Mouse (Mus musculus) G1E (cell line): Measurements from ENCODE around the gene AI481877. TPM values are rescaled to one million over a fixed set of nuclear protein-coding genes. Genes with fewer than 3 reads are reported as not detected.

Experiments used
- ATAC-seq: 2 replicates; pipeline ENCODE4 v1.8.0; 2016; ENCODE audit warnings: mild to moderate bottlenecking; ENCODE audit not compliant: insufficient number of reproducible peaks, poor library complexity, low FRiP score, severe bottlenecking; ENCODE audit errors: extremely low read depth
- DNase-seq: peaks from one replicate; pipeline ENCODE4 v3.0.0; 2012; ENCODE audit warnings: low spot score
- H3K27me3 ChIP-seq: 2 replicates; pipeline ENCODE4 v1.6.1; 2012; ENCODE audit warnings: mild to moderate bottlenecking, low read length, inconsistent platforms; ENCODE audit not compliant: insufficient read depth
- H3K36me3 ChIP-seq: replicated peaks from 2 replicates; pipeline ENCODE3; 2012; ENCODE audit warnings: mild to moderate bottlenecking, inconsistent platforms
- H3K4me1 ChIP-seq: 2 replicates; pipeline ENCODE4 v1.6.1; 2012; ENCODE audit warnings: low read depth, low read length, inconsistent platforms, mixed read lengths; ENCODE audit not compliant: insufficient read depth
- H3K4me3 ChIP-seq: 2 replicates; pipeline ENCODE4 v1.5.1; 2012; ENCODE audit warnings: low read depth, mild to moderate bottlenecking, inconsistent platforms, low read length, moderate library complexity, mixed read lengths
- H3K9me3 ChIP-seq: replicated peaks from 2 replicates; pipeline ENCODE4 v1.6.1; 2012; ENCODE audit warnings: inconsistent platforms
- CTCF ChIP-seq: IDR thresholded peaks from 2 replicates; pipeline ENCODE4 v1.5.1; 2012; ENCODE audit warnings: low read depth, low read length, inconsistent platforms, mixed read lengths
- GATA1 ChIP-seq: IDR thresholded peaks from 2 replicates; pipeline ENCODE4 v1.6.1; 2012; ENCODE audit warnings: borderline replicate concordance, low read length, inconsistent platforms, mixed read lengths
- GATA2 ChIP-seq: IDR thresholded peaks from 2 replicates; pipeline ENCODE4 v1.6.1; 2012; ENCODE audit warnings: low read depth, low read length, inconsistent platforms, borderline replicate concordance
- POLR2AphosphoS5 ChIP-seq: IDR thresholded peaks from 2 replicates; pipeline ENCODE4 v1.6.1; 2012; ENCODE audit warnings: low read depth, low read length, inconsistent platforms; ENCODE audit not compliant: insufficient replicate concordance
- TAL1 ChIP-seq: conservative IDR thresholded peaks from 2 replicates; pipeline ENCODE4 v1.6.1; 2012; ENCODE audit warnings: low read depth, low read length, inconsistent platforms, mixed read lengths
- polyA plus RNA-seq: library from polyadenylated mRNA; stranded (reverse); fragments of >175 nt; gene quantifications from 2 replicates; pipeline ENCODE4 v1.2.3, GENCODE M21; 2012
- total RNA-seq, 2 experiments: library from RNA; stranded (forward) in 1 of 2; stranded (reverse) in 1 of 2; fragments of 200-1000 nt in 1 of 2; fragments of >200 nt in 1 of 2; fragmentation: Nextera tagmentation in 1 of 2; gene quantifications; 2 replicates each; pipeline ENCODE4 v1.2.3; 2014 to 2017

AI481877 gene
- total and polyA plus RNA-seq, 3 experiments, result 0.05 to 0.68 TPM; not detected in 1

GRCm38 (mm10) chr4:59107886-59108285, 30.9 kb downstream of the AI481877 start:
- Histone ChIP-seq H3K36me3 (no peaks in the 10 kb centered on the region), H3K4me3 (no peak overlapping the region), H3K9me3 (no peaks in the 10 kb centered on the region), H3K27me3 (no peaks in the 10 kb centered on the region), H3K4me1 (0 out of 2 replicates have a peak, but pooled peaks cover 2% of the 10 kb centered on the region)
- ATAC-seq (no peak), DNase-seq (no peak)
- TF ChIP-seq POLR2AphosphoS5 (no peak), GATA2 (no peak)

GRCm38 (mm10) chr4:59106661-59107060, 32.1 kb downstream of the AI481877 start:
- Histone ChIP-seq H3K9me3 (no peaks in the 10 kb centered on the region), H3K27me3 (no peaks in the 10 kb centered on the region)
- TF ChIP-seq GATA1 (no peak), POLR2AphosphoS5 (no peak), CTCF (no peak), TAL1 (no peak), GATA2 (no peak)

GRCm38 (mm10) chr4:59104166-59104565, 34.6 kb downstream of the AI481877 start:
- TF ChIP-seq POLR2AphosphoS5 (no peak), GATA1 (no peak), CTCF (no peak), GATA2 (no peak), TAL1 (no peak)
- H3K27me3 ChIP-seq, result no peaks in the 10 kb centered on the region
- H3K4me1 ChIP-seq, result peaks cover 7% of the 10 kb centered on the region; the same call in 1 of the 2 replicates
- no peak for ATAC-seq
- no peaks in the 10 kb centered on the region for H3K9me3 ChIP-seq
- H3K4me3 ChIP-seq, result no peak overlapping the region
- H3K36me3 ChIP-seq, result no peaks in the 10 kb centered on the region
- no peak for DNase-seq

More at GRCm38 (mm10) chr4:59106661-59107060, 32.1 kb downstream of the AI481877 start:
- Histone ChIP-seq H3K4me3 (no peak overlapping the region), H3K4me1 (0 out of 2 replicates have a peak, but pooled peaks cover 2% of the 10 kb centered on the region), H3K36me3 (no peaks in the 10 kb centered on the region)
- ATAC-seq, result no peak
- no peak for DNase-seq

DNA sequence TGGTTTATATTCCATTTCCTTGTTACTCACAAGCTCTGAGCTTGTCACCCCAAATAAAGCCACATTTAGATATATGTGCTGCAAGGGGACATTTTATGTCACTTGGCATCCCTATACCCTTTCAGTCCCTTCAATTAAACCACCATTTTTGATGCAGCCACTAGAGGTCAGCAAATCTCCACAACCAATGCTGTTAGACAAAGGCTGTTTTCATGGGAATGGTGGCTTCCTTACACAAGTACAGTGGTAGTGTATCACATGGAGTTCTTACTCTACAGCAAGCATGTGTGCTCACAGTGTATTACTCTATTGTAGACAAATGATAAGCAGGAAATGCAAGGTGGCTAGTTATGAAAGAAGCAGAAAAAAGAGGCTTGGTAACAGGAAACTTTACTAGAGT, 42.4 kb downstream of the AI481877 start:
- H3K9me3 ChIP-seq, result no peaks in the 10 kb centered on the region
- ATAC-seq, result peak; percentile 34

DNA sequence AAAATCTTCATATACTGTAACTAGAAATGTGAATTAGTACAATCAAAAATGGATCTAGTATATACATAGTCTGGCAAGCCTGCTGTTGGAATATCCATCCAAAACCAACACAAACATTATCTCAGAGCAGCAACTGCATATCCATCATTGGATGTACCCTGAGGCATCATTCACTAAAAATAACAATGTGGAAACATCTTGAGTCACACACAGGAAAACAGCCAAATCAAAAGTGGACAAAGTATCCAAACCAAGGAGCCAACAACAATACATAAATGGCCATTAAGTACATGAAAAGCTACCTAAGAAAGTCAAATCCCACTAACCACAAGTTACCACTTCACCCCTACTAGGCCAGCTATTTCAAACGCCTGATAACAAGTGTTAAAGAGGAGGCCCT, 49.4 kb downstream of the AI481877 start:
- Histone ChIP-seq H3K9me3 (no peaks in the 10 kb centered on the region), H3K27me3 (peaks cover 2% of the 10 kb centered on the region; the same call in 1 of the 2 replicates), H3K4me3 (no peak overlapping the region), H3K36me3 (no peaks in the 10 kb centered on the region), H3K4me1 (peaks cover 4% of the 10 kb centered on the region; the same call in 1 of the 2 replicates)
- no peak for DNase-seq
- no peak for ATAC-seq
- TF ChIP-seq CTCF (no peak), TAL1 (no peak), POLR2AphosphoS5 (no peak), GATA1 (no peak), GATA2 (no peak)

More for the DNA sequence above, 42.4 kb downstream of the AI481877 start:
- DNase-seq, result peak; percentile 38
- no peaks in the 10 kb centered on the region for H3K27me3 ChIP-seq
- H3K4me1 ChIP-seq, result peaks cover 18% of the 10 kb centered on the region
- TF ChIP-seq POLR2AphosphoS5 (no peak), CTCF (peak; percentile 83)
- H3K4me3 ChIP-seq, result no peak overlapping the region
- H3K36me3 ChIP-seq, result no peaks in the 10 kb centered on the region

DNA sequence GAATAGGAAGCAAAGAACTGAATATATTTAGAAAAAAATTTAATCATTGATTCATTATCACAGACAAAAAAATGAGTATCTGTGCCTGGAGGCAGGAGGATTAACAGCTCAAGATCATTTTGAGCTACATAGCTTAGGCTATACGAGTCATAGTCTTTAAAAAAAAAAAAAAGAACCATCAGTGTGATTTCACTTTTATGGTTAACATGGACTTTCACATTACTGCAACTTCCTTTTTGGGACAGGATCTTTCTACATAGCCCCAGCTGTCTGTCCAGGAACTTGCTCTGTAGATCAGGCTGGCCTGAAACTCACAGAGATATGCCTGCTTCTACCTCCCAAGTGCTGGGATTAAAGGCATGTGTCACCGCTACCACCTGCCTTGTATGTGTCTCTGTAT, 55.4 kb downstream of the AI481877 start:
- Histone ChIP-seq H3K36me3 (no peaks in the 10 kb centered on the region), H3K4me1 (peaks cover 4% of the 10 kb centered on the region; the same call in 1 of the 2 replicates), H3K27me3 (no peaks in the 10 kb centered on the region; the same call in 1 of the 2 replicates), H3K4me3 (no peak overlapping the region), H3K9me3 (no peaks in the 10 kb centered on the region)
- ATAC-seq, result no peak
- TF ChIP-seq GATA1 (no peak), TAL1 (no peak), POLR2AphosphoS5 (no peak), CTCF (no peak), GATA2 (no peak)
- DNase-seq, result no peak

- Histone ChIP-seq H3K27me3 (peaks cover 14% of the 10 kb centered on the region), H3K9me3 (no peaks in the 10 kb centered on the region), H3K4me3 (no peak overlapping the region), H3K4me1 (peaks cover 3% of the 10 kb centered on the region; the same call in 1 of the 2 replicates), H3K36me3 (no peaks in the 10 kb centered on the region)
- DNase-seq, result no peak
- TF ChIP-seq CTCF, result no peak
- no peak for ATAC-seq
These were observed 69.5 kb downstream of the AI481877 start for GRCm38 (mm10) chr4:59069276-59069675.
